Mouse (Mus musculus) lung, postnatal 0 days (tissue): ENCODE measurements around the gene Armh3. TPM values are rescaled to one million over a fixed set of nuclear protein-coding genes. Genes with fewer than 3 reads are reported as not detected.

ENCODE experiments used
- ATAC-seq: fragments of 200-750 bp; cut with Nextera tagmentation; 2 replicates; pipeline ENCODE4 v1.8.0; 2017; ENCODE audit warnings: moderate library complexity
- DNase-seq: peaks from one replicate; pipeline ENCODE4 v3.0.0-alpha.2; 2016; ENCODE audit warnings: low spot score
- H3K27ac ChIP-seq: fragments of 300-500 bp; sonication (generic); 2 replicates; pipeline ENCODE4 v1.5.1; 2014; ENCODE audit warnings: antibody characterized with exemption, mild to moderate bottlenecking, low read length, mixed read lengths
- H3K27me3 ChIP-seq: fragments of 300-500 bp; sonication (generic); replicated peaks from 2 replicates; pipeline ENCODE4 v1.6.1; 2014; ENCODE audit warnings: low read length, mixed read lengths; ENCODE audit not compliant: insufficient read depth
- H3K36me3 ChIP-seq: fragments of 300-500 bp; sonication (generic); 2 replicates; pipeline ENCODE4 v1.6.1; 2014; ENCODE audit warnings: low read length, mixed read lengths; ENCODE audit not compliant: insufficient read depth
- H3K4me1 ChIP-seq: fragments of 300-500 bp; sonication (generic); 2 replicates; pipeline ENCODE4 v1.6.1; 2014; ENCODE audit warnings: antibody characterized with exemption, low read depth, low read length, mixed read lengths; ENCODE audit not compliant: insufficient read depth
- H3K4me2 ChIP-seq: fragments of 300-500 bp; sonication (generic); replicated peaks from 2 replicates; pipeline ENCODE4 v1.6.1; 2014; ENCODE audit warnings: low read depth, mild to moderate bottlenecking, low read length, moderate library complexity, mixed read lengths
- H3K4me3 ChIP-seq: fragments of 300-500 bp; sonication (generic); 2 replicates; pipeline ENCODE4 v1.5.1; 2014; ENCODE audit warnings: low read depth, low read length
- H3K9ac ChIP-seq: fragments of 300-500 bp; sonication (generic); replicated peaks from 2 replicates; pipeline ENCODE4 v1.6.1; 2014; ENCODE audit warnings: low read depth, mild to moderate bottlenecking
- H3K9me3 ChIP-seq: fragments of 300-500 bp; sonication (generic); 2 replicates; pipeline ENCODE4 v1.6.1; 2016; ENCODE audit warnings: low read length, mixed read lengths
- CTCF ChIP-seq: IDR thresholded peaks from 2 replicates; pipeline ENCODE4 v1.5.1; 2016; ENCODE audit warnings: antibody characterized with exemption, mild to moderate bottlenecking
- EP300 ChIP-seq: IDR thresholded peaks from 2 replicates; pipeline ENCODE4 v1.6.1; 2016; ENCODE audit warnings: antibody characterized with exemption, mild to moderate bottlenecking, control low read depth
- WGBS: fragments of 180-500 bp; shearing (Covaris S2); extraction: QIAGEN DNeasy Blood & Tissue Kit; methylation state at CpG from one replicate; pipeline ENCODE4 v1.1.7; 2014; 5-methylcytosine and 5-hydroxymethylcytosine counted together
- polyA plus RNA-seq: library from polyadenylated mRNA; unstranded; fragments of >200 nt; fragmentation: Nextera tagmentation; extraction: Ambion mirVana; gene quantifications from 2 replicates; pipeline ENCODE4 v1.2.1, GENCODE M21; 2015

Armh3 gene
- polyA plus RNA-seq, 1 experiment from 2014 or later, result 9.0 TPM

DNA sequence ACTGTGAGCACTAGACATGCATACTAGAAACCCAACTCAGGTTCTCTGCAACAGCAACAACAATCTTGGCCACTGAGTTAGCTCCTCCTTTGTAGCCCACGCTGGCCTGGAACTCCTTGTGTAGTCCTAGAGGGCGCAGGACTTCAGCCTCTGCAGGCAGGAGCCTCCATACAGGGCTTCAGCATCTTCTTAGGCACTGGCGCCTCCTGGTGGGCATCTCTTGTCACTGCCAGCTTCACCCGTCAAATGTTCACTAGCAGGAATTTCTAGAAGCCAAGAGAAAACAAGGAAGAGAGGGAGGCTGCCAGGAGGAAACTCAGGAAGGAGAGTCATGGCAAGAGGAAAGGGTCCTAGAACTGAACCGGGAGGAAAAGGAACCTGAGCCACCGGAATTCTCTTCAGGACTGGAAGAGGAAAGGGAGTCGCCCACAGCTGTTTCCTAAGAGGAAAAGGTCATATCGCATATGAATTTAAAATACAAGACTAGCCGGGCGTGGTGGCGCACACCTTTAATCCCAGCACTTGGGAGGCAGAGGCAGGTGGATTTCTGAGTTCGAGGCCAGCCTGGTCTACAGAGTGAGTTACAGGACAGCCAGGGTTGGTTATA, 16.4 kb upstream of the Armh3 start:
- Histone ChIP-seq H3K27me3 (no peaks in the 10 kb centered on the region), H3K4me1 (no peaks in the 10 kb centered on the region), H3K4me2 (no peak overlapping the region), H3K36me3 (no peaks in the 10 kb centered on the region), H3K4me3 (no peak overlapping the region), H3K9me3 (no peaks in the 10 kb centered on the region), H3K9ac (no peak overlapping the region), H3K27ac (no peak overlapping the region)
- TF ChIP-seq CTCF (peak; percentile 99), EP300 (peak; percentile 54; the same call in 1 of the 2 replicates)
- 26% methylated on average over 12 of the region's 12 CpGs for WGBS
- DNase-seq (peak; percentile 95), ATAC-seq (peak; percentile 98)

DNA sequence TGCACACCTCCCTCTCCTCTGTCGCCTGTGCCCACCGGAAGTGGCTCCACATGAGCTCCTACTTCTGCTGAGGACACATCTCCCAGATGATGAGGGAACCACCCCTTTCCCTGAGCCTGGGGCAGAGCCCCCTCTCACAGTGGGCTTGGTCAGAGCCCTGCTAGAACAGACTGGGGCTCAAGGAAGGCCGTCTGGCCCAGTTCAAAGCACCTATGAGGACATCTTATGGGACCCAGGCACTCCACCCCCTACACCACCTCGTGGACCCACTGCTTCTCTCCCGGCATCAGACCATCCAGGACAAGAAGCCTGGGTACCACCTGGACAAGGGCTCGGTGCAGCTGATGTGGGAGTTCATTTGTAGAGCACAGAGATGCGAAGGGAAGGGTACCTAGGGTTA, 7.4 kb upstream of the Armh3 start:
- no peak overlapping the region for H3K4me3 ChIP-seq
- H3K9ac ChIP-seq, result no peak overlapping the region
- H3K36me3 ChIP-seq, result no peaks in the 10 kb centered on the region
- no peak for ATAC-seq
- DNase-seq, result no peak
- H3K9me3 ChIP-seq, result no peaks in the 10 kb centered on the region
- no peak overlapping the region for H3K27ac ChIP-seq
- 87% methylated on average over 7 of the region's 7 CpGs for WGBS
- no peaks in the 10 kb centered on the region for H3K27me3 ChIP-seq
- no peak for TF ChIP-seq EP300
- no peak for TF ChIP-seq CTCF
- no peak overlapping the region for H3K4me2 ChIP-seq
- peaks cover 7% of the 10 kb centered on the region; the same call in 1 of the 2 replicates for H3K4me1 ChIP-seq

DNA sequence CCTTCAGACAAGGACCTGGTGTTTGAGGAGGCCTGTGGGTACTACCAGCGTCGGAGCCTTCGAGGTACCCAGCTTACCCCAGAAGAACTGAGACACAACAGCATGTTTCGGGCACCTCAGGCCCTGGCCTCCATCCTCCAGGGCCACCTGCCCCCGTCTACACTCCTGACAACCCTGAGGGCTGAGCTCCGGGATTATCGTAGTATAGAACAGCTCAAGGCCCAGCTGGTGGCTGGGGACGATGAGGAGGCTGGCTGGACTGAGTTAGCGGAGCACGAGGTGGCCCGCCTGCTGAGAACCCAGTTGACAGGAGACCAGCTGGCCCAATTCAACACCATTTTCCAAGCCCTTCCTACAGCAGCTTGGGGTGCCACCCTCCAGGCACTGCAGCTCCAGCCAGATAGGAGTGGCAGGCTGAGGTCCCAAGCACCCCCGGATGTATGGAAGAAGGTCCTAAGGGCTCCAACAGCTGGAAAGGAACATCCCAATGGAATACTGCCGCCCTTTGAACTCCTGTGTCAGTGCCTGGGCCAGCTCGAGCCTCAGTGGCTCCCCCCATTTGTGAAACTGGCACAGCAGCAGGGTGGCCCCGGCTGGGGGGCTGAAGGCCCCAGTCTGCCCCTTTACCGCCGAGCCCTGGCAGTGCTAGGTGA, 6.7 kb upstream of the Armh3 start:
- no peak overlapping the region for H3K9ac ChIP-seq
- no peak overlapping the region for H3K4me2 ChIP-seq

DNA sequence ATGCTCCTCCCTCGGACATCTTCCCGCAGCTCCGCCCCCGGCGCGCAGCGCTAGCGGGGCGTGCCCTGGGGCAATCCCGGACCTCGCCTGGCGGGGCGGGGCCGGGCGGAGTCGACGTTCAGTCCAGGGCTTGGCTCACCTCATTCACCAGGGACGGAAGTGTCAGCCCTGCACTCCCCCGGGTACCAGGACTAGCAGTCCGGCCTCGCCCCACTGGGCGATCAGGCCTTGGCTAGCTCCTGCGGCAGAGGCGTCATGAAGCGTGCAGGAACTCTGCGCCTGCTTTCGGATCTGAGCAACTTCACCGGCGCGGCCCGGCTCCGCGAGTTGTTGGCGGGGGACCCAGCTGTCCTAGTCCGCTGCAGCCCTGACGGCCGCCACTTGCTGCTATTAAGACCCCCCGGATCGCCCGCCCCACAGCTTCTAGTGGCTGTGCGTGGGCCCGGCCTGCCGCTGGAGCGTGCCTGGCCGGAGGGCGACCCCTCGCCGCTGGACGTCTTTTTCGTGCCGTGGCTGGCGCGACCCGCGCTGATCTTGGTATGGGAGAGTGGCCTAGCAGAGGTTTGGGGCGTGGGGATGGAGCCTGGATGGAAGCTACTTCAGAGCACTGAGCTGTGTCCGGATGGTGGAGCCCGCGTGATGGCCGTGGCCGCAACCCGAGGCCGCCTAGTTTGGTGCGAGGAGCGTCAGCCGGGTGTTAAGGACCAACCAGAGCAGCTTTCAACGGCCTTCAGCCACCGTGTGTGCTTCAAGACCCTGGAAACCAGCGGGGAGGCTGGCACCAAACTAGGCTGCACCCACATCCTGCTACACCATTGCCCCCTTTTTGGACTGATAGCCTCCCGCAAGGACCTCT, 5.3 kb upstream of the Armh3 start, which contains the start of gene Hps6:
Gene Hps6 (plus strand): TSS at position 138 of the 856 bp plus-strand sequence.
- Histone ChIP-seq H3K9me3 (no peaks in the 10 kb centered on the region), H3K4me2 (peak within 1 kb of the TSS; percentile 98), H3K36me3 (no peaks in the 10 kb centered on the region), H3K27ac (peak within 1 kb of the TSS; percentile 77), H3K9ac (peak within 1 kb of the TSS; percentile 71), H3K27me3 (no peaks in the 10 kb centered on the region), H3K4me1 (peaks cover 7% of the 10 kb centered on the region; the same call in 1 of the 2 replicates), H3K4me3 (peak within 1 kb of the TSS; percentile 68)
- TF ChIP-seq EP300, result no peak
- TF ChIP-seq CTCF, result peak; percentile 21
- peak; percentile 94 for DNase-seq
- WGBS, result 2% methylated on average over 68 of the region's 70 CpGs
- ATAC-seq, result peak; percentile 96

More for the DNA sequence above, 6.7 kb upstream of the Armh3 start:
- ATAC-seq (no peak), DNase-seq (no peak)
- H3K4me3 ChIP-seq, result no peak overlapping the region
- H3K9me3 ChIP-seq, result no peaks in the 10 kb centered on the region
- TF ChIP-seq EP300, result no peak
- no peak for TF ChIP-seq CTCF
- no peaks in the 10 kb centered on the region for H3K36me3 ChIP-seq
- H3K27me3 ChIP-seq, result no peaks in the 10 kb centered on the region
- no peak overlapping the region for H3K27ac ChIP-seq
- peaks cover 7% of the 10 kb centered on the region; the same call in 1 of the 2 replicates for H3K4me1 ChIP-seq
- WGBS, result 85% methylated on average over 17 of the region's 17 CpGs

DNA sequence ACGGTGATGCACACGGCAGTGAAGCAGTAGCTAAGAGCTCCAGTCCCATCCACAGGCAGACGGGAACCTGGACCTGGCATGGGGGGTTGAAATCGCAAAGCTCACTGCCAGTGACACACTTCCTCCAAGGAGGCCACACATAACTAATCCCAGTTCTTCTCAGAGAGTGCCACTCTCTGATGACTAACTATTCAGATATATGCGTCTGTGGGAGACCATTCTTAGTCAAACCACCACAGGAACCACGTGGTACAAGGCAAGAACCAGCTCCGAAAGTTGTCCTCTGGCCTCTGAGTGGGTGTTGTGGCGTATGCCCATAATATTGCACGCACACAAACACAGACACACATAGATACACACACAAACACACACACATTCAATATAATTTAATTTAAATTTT, 4.0 kb upstream of the Armh3 start:
- no peak for DNase-seq
- Histone ChIP-seq H3K9ac (no peak overlapping the region), H3K27ac (no peak overlapping the region), H3K4me1 (peaks cover 7% of the 10 kb centered on the region; the same call in 1 of the 2 replicates), H3K36me3 (no peaks in the 10 kb centered on the region), H3K4me3 (no peak overlapping the region), H3K9me3 (no peaks in the 10 kb centered on the region), H3K27me3 (no peaks in the 10 kb centered on the region), H3K4me2 (no peak overlapping the region)
- ATAC-seq, result no peak
- WGBS, result 75% methylated on average over 9 of the region's 9 CpGs
- TF ChIP-seq CTCF, result no peak

DNA sequence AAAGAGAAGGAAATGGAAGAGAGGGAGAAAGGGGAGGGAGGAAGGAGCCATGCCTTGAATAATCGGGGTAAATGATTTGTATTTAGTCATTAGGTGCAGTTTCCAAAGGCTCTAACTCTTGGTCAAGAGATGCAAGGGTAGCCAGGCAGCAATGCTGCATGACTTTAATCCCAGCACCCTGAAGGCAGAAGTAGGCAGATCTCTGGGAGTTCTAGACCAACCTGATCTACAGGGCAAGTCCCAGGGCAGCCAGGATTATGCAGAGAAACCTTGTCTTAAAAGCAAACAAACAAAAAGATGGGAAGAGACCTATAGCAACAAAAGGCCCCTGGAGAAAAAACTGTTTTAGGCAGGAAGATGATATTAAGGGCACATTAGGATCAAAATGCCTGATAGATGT, 1.1 kb upstream of the Armh3 start:
- TF ChIP-seq CTCF (no peak), EP300 (no peak)
- no peak for DNase-seq
- WGBS, result 45% methylated on average over 1 of the region's 1 CpGs
- Histone ChIP-seq H3K36me3 (no peaks in the 10 kb centered on the region; the same call in 1 of the 2 replicates), H3K9ac (no peak overlapping the region), H3K9me3 (no peaks in the 10 kb centered on the region), H3K27ac (no peak overlapping the region), H3K4me2 (no peak overlapping the region), H3K4me3 (no peak overlapping the region), H3K4me1 (peaks cover 6% of the 10 kb centered on the region; the same call in 1 of the 2 replicates), H3K27me3 (no peaks in the 10 kb centered on the region)
- ATAC-seq, result no peak
